Mouse (Mus musculus) adrenal gland, postnatal 4 days (tissue): Measurements from ENCODE around the gene Spon1. TPM values are rescaled to one million over a fixed set of nuclear protein-coding genes. Genes with fewer than 3 reads are reported as not detected.

Experiments
- DNase-seq, 2 experiments: peaks; one replicate each; pipeline ENCODE4 v3.0.0; 2021 to 2022; ENCODE audit warnings: low spot score in 2 of 2, mixed read lengths in 2 of 2
- total RNA-seq, 2 experiments: library from RNA; stranded (reverse); gene quantifications; 2 replicates each; pipeline ENCODE4 v1.2.3; 2021

Spon1 gene
- total RNA-seq, 2 experiments from 2014 or later = 14.9 to 16.3 TPM

GRCm38 (mm10) chr7:114086021-114086710 is 320.4 kb downstream of the Spon1 start:
- no peak for DNase-seq

- no peak for DNase-seq
Observed at GRCm38 (mm10) chr7:114087341-114087740, 321.5 kb downstream of the Spon1 start.

GRCm38 (mm10) chr7:114087986-114088385 is 322.2 kb downstream of the Spon1 start:
- DNase-seq = no peak

- no peak for DNase-seq
Observed at GRCm38 (mm10) chr7:114088918-114089317, 323.1 kb downstream of the Spon1 start.

- no peak for DNase-seq
Observed at GRCm38 (mm10) chr7:114090231-114090630, 324.4 kb downstream of the Spon1 start.

- no peak for DNase-seq
Observed at GRCm38 (mm10) chr7:114090892-114091545, 325.2 kb downstream of the Spon1 start.
